Mouse (Mus musculus) testis, adult 2 months (tissue): ENCODE results near the gene Mlycd.

Experiments used
- CTCF ChIP-seq: fragments of 200-500 bp; IDR thresholded peaks from 2 replicates; pipeline ENCODE4 v1.5.1; 2012; ENCODE audit warnings: low read depth, mild to moderate bottlenecking, inconsistent platforms, low read length, moderate library complexity; ENCODE audit not compliant: control insufficient read depth, insufficient read depth, insufficient replicate concordance
- POLR2A ChIP-seq: fragments of 200-500 bp; IDR thresholded peaks from 2 replicates; pipeline ENCODE4 v1.6.1; 2012; ENCODE audit warnings: low read depth, mild to moderate bottlenecking, inconsistent platforms, low read length, moderate library complexity; ENCODE audit not compliant: control insufficient read depth

GRCm38 (mm10) chr8:119439424-119439823 is 44.7 kb downstream of the Mlycd start:
- TF ChIP-seq CTCF (no peak), POLR2A (no peak)
